Mouse (Mus musculus): ENCODE measurements around the gene AC109138.7. TPM values are rescaled to one million over a fixed set of nuclear protein-coding genes. Genes with fewer than 3 reads are reported as not detected.

The AC109138.7 gene
- polyA plus RNA-seq, 1 experiment from 2014 or later, result not detected

DNA sequence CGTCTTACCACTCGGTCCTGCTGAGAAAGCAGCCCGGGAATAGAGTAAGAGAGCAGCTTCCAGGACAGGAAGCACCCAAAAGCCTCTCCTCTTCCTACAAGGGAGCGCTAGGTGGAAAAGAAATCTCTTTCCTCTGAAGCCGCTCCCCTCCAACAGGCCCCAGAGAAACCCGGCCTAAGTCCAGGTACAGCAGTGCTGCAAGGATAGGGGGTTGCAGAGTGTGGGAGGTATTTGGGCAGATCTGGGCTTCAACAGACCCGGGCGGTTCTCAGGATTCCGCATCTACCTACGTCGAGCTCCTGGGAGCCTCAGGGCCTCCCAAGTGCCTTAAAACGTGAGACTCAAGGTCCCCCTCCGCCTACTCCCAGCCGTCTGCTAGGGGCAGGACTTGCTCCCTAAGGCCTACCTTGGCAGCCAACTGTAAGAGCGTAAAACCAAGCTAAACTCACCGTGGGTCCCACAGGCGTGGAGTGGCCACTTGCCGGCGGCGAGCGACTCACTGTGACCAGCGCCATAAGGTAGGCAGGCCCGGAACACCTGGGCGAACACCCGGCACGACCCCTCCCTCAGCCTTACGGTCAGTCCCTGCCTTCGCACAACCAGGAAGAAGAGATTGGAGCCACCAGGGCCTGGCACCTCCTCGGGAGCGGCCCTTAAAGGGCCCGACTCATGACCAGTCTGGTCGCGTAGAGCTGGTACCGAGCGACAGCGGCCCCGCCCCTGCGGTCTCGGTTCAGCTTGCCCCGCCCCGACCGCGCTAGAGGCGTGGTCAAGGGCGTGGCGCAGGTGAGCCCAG is 54.6 kb downstream of the AC109138.7 start, which contains the start of gene Ssh3:
TSS of gene Ssh3 (minus strand) at position 615 of the 796 bp plus-strand sequence.
- H3K4me2 ChIP-seq (ENCODE audit: low read depth, low read length), result peak within 1 kb of the TSS; percentile 66
- 5% methylated on average over 46 of the region's 46 CpGs for WGBS
- peaks cover 12% of the 10 kb centered on the region for H3K4me1 ChIP-seq (ENCODE audit: control insufficient read depth, insufficient read depth, low read length)
- H3K9me3 ChIP-seq (ENCODE audit: control insufficient read depth, low read length), result no peaks in the 10 kb centered on the region
- peak within 1 kb of the TSS; percentile 60 for H3K4me3 ChIP-seq (ENCODE audit: low read length)
- ATAC-seq, result peak; percentile 99
- peak within 1 kb of the TSS; percentile 39 for H3K27ac ChIP-seq (ENCODE audit: low read length)
- H3K27me3 ChIP-seq (replicated peaks; ENCODE audit: control insufficient read depth, insufficient read depth, low read length), result no peaks in the 10 kb centered on the region
- H3K9ac ChIP-seq (ENCODE audit: low read depth, low read length), result peak within 1 kb of the TSS; percentile 76
- H3K36me3 ChIP-seq (ENCODE audit: control insufficient read depth, insufficient read depth, low read length), result no peaks in the 10 kb centered on the region

GRCm38 (mm10) chr19:4270187-4270586 is 56.0 kb downstream of the AC109138.7 start:
- Histone ChIP-seq H3K4me3 (ENCODE audit: low read length) (no peak overlapping the region), H3K9me3 (ENCODE audit: control insufficient read depth, low read length) (no peaks in the 10 kb centered on the region), H3K27me3 (replicated peaks; ENCODE audit: control insufficient read depth, insufficient read depth, low read length) (no peaks in the 10 kb centered on the region), H3K27ac (ENCODE audit: low read length) (no peak overlapping the region), H3K9ac (ENCODE audit: low read depth, low read length) (no peak overlapping the region), H3K4me2 (ENCODE audit: low read depth, low read length) (no peak overlapping the region), H3K4me1 (ENCODE audit: control insufficient read depth, insufficient read depth, low read length) (peaks cover 12% of the 10 kb centered on the region), H3K36me3 (ENCODE audit: control insufficient read depth, insufficient read depth, low read length) (no peaks in the 10 kb centered on the region)
- ATAC-seq, result no peak
- 70% methylated on average over 6 of the region's 6 CpGs for WGBS

GRCm38 (mm10) chr19:4270972-4271371 is 56.8 kb downstream of the AC109138.7 start:
- Histone ChIP-seq H3K4me1 (ENCODE audit: control insufficient read depth, insufficient read depth, low read length) (peaks cover 12% of the 10 kb centered on the region), H3K4me2 (ENCODE audit: low read depth, low read length) (no peak overlapping the region), H3K27me3 (replicated peaks; ENCODE audit: control insufficient read depth, insufficient read depth, low read length) (no peaks in the 10 kb centered on the region), H3K9ac (ENCODE audit: low read depth, low read length) (no peak overlapping the region), H3K36me3 (ENCODE audit: control insufficient read depth, insufficient read depth, low read length) (no peaks in the 10 kb centered on the region), H3K27ac (ENCODE audit: low read length) (no peak overlapping the region), H3K4me3 (ENCODE audit: low read length) (no peak overlapping the region), H3K9me3 (ENCODE audit: control insufficient read depth, low read length) (0 out of 2 replicates have a peak, but pooled peaks cover 4% of the 10 kb centered on the region)
- 94% methylated on average over 11 of the region's 11 CpGs for WGBS
- no peak for ATAC-seq

GRCm38 (mm10) chr19:4279487-4279886 is 65.3 kb downstream of the AC109138.7 start:
- Histone ChIP-seq H3K36me3 (ENCODE audit: control insufficient read depth, insufficient read depth, low read length) (no peaks in the 10 kb centered on the region), H3K4me1 (ENCODE audit: control insufficient read depth, insufficient read depth, low read length) (peaks cover 14% of the 10 kb centered on the region), H3K27me3 (replicated peaks; ENCODE audit: control insufficient read depth, insufficient read depth, low read length) (peaks cover 3% of the 10 kb centered on the region; the same call in 1 of the 2 replicates), H3K9me3 (ENCODE audit: control insufficient read depth, low read length) (peaks cover 9% of the 10 kb centered on the region; the same call in 1 of the 2 replicates), H3K4me2 (ENCODE audit: low read depth, low read length) (no peak overlapping the region), H3K27ac (ENCODE audit: low read length) (no peak overlapping the region), H3K9ac (ENCODE audit: low read depth, low read length) (no peak overlapping the region), H3K4me3 (ENCODE audit: low read length) (no peak overlapping the region)
- 97% methylated on average over 1 of the region's 1 CpGs for WGBS
- no peak for ATAC-seq

GRCm38 (mm10) chr19:4280425-4280824 is 66.3 kb downstream of the AC109138.7 start:
- no peak overlapping the region for H3K4me3 ChIP-seq (ENCODE audit: low read length)
- no peak overlapping the region for H3K27ac ChIP-seq (ENCODE audit: low read length)
- peaks cover 9% of the 10 kb centered on the region; the same call in 1 of the 2 replicates for H3K9me3 ChIP-seq (ENCODE audit: control insufficient read depth, low read length)
- H3K4me2 ChIP-seq (ENCODE audit: low read depth, low read length), result no peak overlapping the region
- WGBS, result 90% methylated on average over 9 of the region's 9 CpGs
- H3K27me3 ChIP-seq (replicated peaks; ENCODE audit: control insufficient read depth, insufficient read depth, low read length), result peaks cover 3% of the 10 kb centered on the region; the same call in 1 of the 2 replicates
- 0 out of 2 replicates have a peak, but pooled peaks cover 2% of the 10 kb centered on the region for H3K36me3 ChIP-seq (ENCODE audit: control insufficient read depth, insufficient read depth, low read length)
- peaks cover 14% of the 10 kb centered on the region for H3K4me1 ChIP-seq (ENCODE audit: control insufficient read depth, insufficient read depth, low read length)
- no peak overlapping the region for H3K9ac ChIP-seq (ENCODE audit: low read depth, low read length)
- no peak for ATAC-seq

Small RNA genes lying within 50 kb of the gene (microRNA-seq; reads per million reads assigned to microRNA genes)
- gene Gm26115 (not detected), gene Mir6985 (1.1 reads per million)

Other genes with a start within 250 kb of the AC109138.7 start
- 0.61 and 1.2 TPM in 2 replicates for gene Aldh3b2, start 242.0 kb upstream of the AC109138.7 start, polyA plus RNA-seq (2015; fragmentation: Nextera tagmentation; extraction: Ambion mirVana)
- gene Acy3, start 227.8 kb upstream of the AC109138.7 start, polyA plus RNA-seq (2015; fragmentation: Nextera tagmentation; extraction: Ambion mirVana), result 16.9 and 20.1 TPM in 2 replicates
- 0.73 and 0.83 TPM in 2 replicates for gene Tbx10, start 221.6 kb upstream of the AC109138.7 start, polyA plus RNA-seq (2015; fragmentation: Nextera tagmentation; extraction: Ambion mirVana)
- 40.9 and 41.0 TPM in 2 replicates for gene Nudt8, start 213.8 kb upstream of the AC109138.7 start, polyA plus RNA-seq (2015; fragmentation: Nextera tagmentation; extraction: Ambion mirVana)
- gene Gm49405, start 213.7 kb upstream of the AC109138.7 start, polyA plus RNA-seq (2015; fragmentation: Nextera tagmentation; extraction: Ambion mirVana), result 2.0 and 2.4 TPM in 2 replicates
- gene Doc2g, start 211.0 kb upstream of the AC109138.7 start, polyA plus RNA-seq (2015; fragmentation: Nextera tagmentation; extraction: Ambion mirVana), result 2.4 and 3.4 TPM in 2 replicates
- gene Ndufv1, start 201.6 kb upstream of the AC109138.7 start, polyA plus RNA-seq (2015; fragmentation: Nextera tagmentation; extraction: Ambion mirVana), result 299 and 309 TPM in 2 replicates
- 1,107 and 1,114 TPM in 2 replicates for gene Gstp1, start 176.4 kb upstream of the AC109138.7 start, polyA plus RNA-seq (2015; fragmentation: Nextera tagmentation; extraction: Ambion mirVana)
- gene Gstp2, start 168.3 kb upstream of the AC109138.7 start, polyA plus RNA-seq (2015; fragmentation: Nextera tagmentation; extraction: Ambion mirVana), result 33.6 and 65.0 TPM in 2 replicates
- 15.1 and 18.1 TPM in 2 replicates for gene Gstp3, start 154.8 kb upstream of the AC109138.7 start, polyA plus RNA-seq (2015; fragmentation: Nextera tagmentation; extraction: Ambion mirVana)
- 2.1 and 3.1 TPM in 2 replicates for gene Cabp2, start 132.8 kb upstream of the AC109138.7 start, polyA plus RNA-seq (2015; fragmentation: Nextera tagmentation; extraction: Ambion mirVana)
- 159 TPM in 2 replicates for gene Cdk2ap2, start 117.2 kb upstream of the AC109138.7 start, polyA plus RNA-seq (2015; fragmentation: Nextera tagmentation; extraction: Ambion mirVana)
- 17.5 and 19.7 TPM in 2 replicates for gene Pitpnm1, start 114.4 kb upstream of the AC109138.7 start, polyA plus RNA-seq (2015; fragmentation: Nextera tagmentation; extraction: Ambion mirVana)
- 78.4 and 81.2 TPM in 2 replicates for gene Aip, start 88.5 kb upstream of the AC109138.7 start, polyA plus RNA-seq (2015; fragmentation: Nextera tagmentation; extraction: Ambion mirVana)
- gene Gpr152, start 74.6 kb upstream of the AC109138.7 start, polyA plus RNA-seq (2015; fragmentation: Nextera tagmentation; extraction: Ambion mirVana), result 0.04 TPM in 1 of 2 replicates, not detected in the other
- gene Cabp4, start 70.3 kb upstream of the AC109138.7 start, polyA plus RNA-seq (2015; fragmentation: Nextera tagmentation; extraction: Ambion mirVana), result 0.11 and 0.20 TPM in 2 replicates
- 264 and 288 TPM in 2 replicates for gene Coro1b, start 65.7 kb upstream of the AC109138.7 start, polyA plus RNA-seq (2015; fragmentation: Nextera tagmentation; extraction: Ambion mirVana)
- gene Ptprcap, start 60.8 kb upstream of the AC109138.7 start, polyA plus RNA-seq (2015; fragmentation: Nextera tagmentation; extraction: Ambion mirVana), result 5.8 and 6.7 TPM in 2 replicates
- 43.9 and 49.7 TPM in 2 replicates for gene Rps6kb2, start 51.0 kb upstream of the AC109138.7 start, polyA plus RNA-seq (2015; fragmentation: Nextera tagmentation; extraction: Ambion mirVana)
- gene Carns1, start 38.9 kb upstream of the AC109138.7 start, polyA plus RNA-seq (2015; fragmentation: Nextera tagmentation; extraction: Ambion mirVana), result 1.3 and 1.4 TPM in 2 replicates
- gene Tbc1d10c, start 23.1 kb upstream of the AC109138.7 start, polyA plus RNA-seq (2015; fragmentation: Nextera tagmentation; extraction: Ambion mirVana), result 3.6 and 4.0 TPM in 2 replicates
- gene Ppp1ca, start 22.3 kb upstream of the AC109138.7 start, polyA plus RNA-seq (2015; fragmentation: Nextera tagmentation; extraction: Ambion mirVana), result 759 and 799 TPM in 2 replicates
- 31.7 and 34.2 TPM in 2 replicates for gene Rad9a, start 12.7 kb upstream of the AC109138.7 start, polyA plus RNA-seq (2015; fragmentation: Nextera tagmentation; extraction: Ambion mirVana)
- gene Clcf1, start 119 bp upstream of the AC109138.7 start, polyA plus RNA-seq (2015; fragmentation: Nextera tagmentation; extraction: Ambion mirVana), result 5.9 TPM in 2 replicates
- gene Pold4, start 17.5 kb downstream of the AC109138.7 start, polyA plus RNA-seq (2015; fragmentation: Nextera tagmentation; extraction: Ambion mirVana), result 46.7 and 52.9 TPM in 2 replicates
- 31.8 and 33.6 TPM in 2 replicates for gene Ssh3, start 54.8 kb downstream of the AC109138.7 start, polyA plus RNA-seq (2015; fragmentation: Nextera tagmentation; extraction: Ambion mirVana)
- gene Ankrd13d, start 68.8 kb downstream of the AC109138.7 start, polyA plus RNA-seq (2015; fragmentation: Nextera tagmentation; extraction: Ambion mirVana), result 4.1 and 4.6 TPM in 2 replicates
- gene Grk2, start 91.9 kb downstream of the AC109138.7 start, polyA plus RNA-seq (2015; fragmentation: Nextera tagmentation; extraction: Ambion mirVana), result 15.3 and 15.4 TPM in 2 replicates
- gene Kdm2a, start 183.9 kb downstream of the AC109138.7 start, polyA plus RNA-seq (2015; fragmentation: Nextera tagmentation; extraction: Ambion mirVana), result 31.4 and 34.8 TPM in 2 replicates
- gene Rhod, start 225.1 kb downstream of the AC109138.7 start, polyA plus RNA-seq (2015; fragmentation: Nextera tagmentation; extraction: Ambion mirVana), result 24.1 and 28.2 TPM in 2 replicates